Mouse (Mus musculus) embryo, embryonic 11.5 days (tissue): ENCODE results near the gene Mrln.

Experiments
- DNase-seq: peaks from one replicate; pipeline ENCODE4 v3.0.0-alpha.2; 2012; ENCODE audit warnings: low read depth, low spot score

The Mrln gene

GRCm38 (mm10) chr10:70254666-70255065, 50.2 kb downstream of the Mrln start:
- DNase-seq = no peak

DNA sequence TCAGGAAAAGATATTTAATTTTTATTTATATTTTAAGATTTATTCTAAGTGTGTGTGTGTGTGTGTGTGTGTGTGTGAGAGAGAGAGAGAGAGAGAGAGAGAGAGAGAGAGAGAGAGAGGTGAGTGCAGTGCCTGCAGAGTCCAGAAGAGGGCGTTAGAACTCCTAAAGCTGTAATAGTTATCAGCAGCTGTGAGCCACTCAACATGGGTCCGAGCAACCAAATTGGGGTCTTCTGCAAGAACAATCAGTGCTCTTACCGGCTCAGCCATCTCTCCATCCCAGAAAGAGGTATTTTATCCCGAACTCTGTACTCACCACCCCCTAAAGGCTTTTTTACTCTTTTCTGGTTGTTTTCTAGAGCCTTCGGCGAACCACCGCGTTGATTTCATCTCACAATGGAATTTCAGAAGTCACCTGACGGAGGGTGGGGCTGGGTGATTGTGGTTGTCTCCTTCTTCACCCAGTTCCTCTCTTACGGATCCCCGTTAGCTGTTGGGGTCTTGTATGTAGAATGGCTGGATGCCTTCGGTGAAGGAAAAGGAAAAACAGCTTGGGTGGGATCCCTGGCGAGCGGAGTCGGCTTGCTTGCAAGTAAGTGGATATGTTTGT, 51.2 kb downstream of the Mrln start:
- DNase-seq = no peak

DNA sequence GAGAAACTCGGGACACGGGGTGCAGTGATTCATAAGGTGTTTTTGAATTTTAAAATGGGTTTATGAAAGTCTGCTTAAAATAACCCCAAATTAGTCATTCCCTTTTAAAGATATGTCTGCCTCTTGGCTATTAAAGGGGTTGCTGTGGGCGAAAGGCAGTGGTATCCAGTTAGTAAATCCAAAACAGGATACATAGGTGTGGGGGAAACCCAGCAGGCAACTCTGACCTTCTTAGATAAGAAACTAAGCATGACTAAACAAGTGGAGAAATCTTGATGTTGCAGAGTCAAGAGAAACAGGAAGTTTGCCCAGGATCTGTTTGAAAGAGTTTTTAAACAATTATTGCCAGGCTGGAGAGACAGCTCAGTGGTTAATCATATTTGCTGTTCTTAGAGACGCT, 52.6 kb downstream of the Mrln start:
- no peak for DNase-seq

DNA sequence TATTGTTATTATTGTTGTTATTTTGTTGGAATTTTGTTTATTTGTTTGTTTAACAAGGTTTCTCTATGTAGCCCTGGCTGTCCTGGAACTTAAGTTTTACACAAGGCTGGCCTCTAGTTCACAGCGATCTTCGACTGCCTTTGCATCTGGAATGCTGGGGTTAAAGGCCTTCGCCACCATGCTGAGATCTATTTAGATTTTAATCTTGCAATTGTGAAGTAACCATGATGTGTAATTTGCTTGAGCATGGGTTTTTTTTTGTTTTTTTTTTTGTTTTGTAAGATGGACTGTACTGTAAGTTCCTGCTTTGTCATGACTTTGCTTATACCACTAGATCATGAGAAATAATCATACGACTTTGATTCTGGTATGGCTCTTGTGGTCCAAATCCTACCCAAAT, 56.4 kb downstream of the Mrln start:
- DNase-seq = no peak

- DNase-seq = no peak
Observed at GRCm38 (mm10) chr10:70262051-70262450, 57.6 kb downstream of the Mrln start.

DNA sequence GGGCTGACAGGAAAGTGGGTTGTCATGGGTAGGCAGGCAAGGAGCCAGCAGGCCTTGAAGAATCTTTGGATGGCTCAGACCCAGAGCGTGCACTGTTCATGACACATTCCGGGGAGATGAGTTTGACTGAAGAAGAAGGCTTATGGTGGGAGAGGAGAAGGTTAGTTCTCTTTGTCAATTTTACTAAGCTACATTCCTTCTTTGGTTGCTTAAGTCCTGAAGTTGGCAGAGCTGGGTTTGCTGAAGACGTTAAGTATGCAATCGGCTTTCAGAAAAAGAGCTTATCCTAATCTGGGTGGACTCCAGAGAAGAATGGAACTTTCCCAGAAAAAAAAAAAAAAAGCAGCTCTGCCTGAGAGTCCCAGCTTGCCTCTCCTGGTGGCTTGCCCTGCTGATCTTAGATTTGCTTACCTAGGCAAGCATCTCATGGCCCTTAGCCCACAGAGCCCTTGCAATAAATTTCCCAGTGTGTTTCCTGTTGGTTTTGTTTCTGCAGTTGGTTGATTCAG, 59.3 kb downstream of the Mrln start:
- no peak for DNase-seq

GRCm38 (mm10) chr10:70264337-70265036, 60.0 kb downstream of the Mrln start:
- no peak for DNase-seq

GRCm38 (mm10) chr10:70266501-70266900, 62.0 kb downstream of the Mrln start:
- DNase-seq = no peak

- no peak for DNase-seq
Observed at GRCm38 (mm10) chr10:70268581-70269446, 64.3 kb downstream of the Mrln start.
